ENCODE assay signal across 13 mouse cellular contexts in the genomic region with DNA sequence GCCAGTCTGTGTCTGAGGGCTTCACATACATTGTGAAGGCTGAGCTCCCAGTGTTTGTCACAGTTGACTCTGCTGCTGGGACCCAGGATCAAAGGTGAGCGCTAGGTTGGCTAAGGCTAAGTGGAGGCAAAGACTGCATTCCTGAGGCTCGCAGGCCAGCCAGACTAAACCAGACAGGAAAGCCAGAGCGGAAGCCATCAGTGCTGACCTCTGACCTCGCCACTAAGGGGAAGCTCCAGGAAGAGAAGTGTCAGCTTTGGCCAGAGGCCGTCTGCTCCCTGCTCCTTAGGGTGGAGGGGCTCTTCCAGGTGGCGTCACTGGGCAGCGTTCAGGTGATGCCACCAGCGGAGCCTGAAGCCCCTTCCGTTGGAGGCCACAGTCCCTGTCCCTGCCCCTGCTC. TPM values are rescaled to one million over a fixed set of nuclear protein-coding genes. Genes with fewer than 3 reads are reported as not detected.
DNase-seq lines count a peak whose midpoint lies in the region; ATAC-seq lines count a peak whose summit lies in the region.
"Had no signal": no experiment of that assay in that cellular context is flagged by ENCODE, and none has a peak within 500 bp of the region (broad histone marks: within the 10 kb centered on the region; RNA-seq: fewer than 3 reads in every experiment).

No protein-coding gene starts in this region.

- H3K9me3 ChIP-seq in heart, embryonic 11.5 days (replicated peaks; ENCODE audit: control insufficient read depth, low read length), result no peaks in the 10 kb centered on the region
- H3K9me3 ChIP-seq in neural tube, embryonic 15.5 days (replicated peaks), result no peaks in the 10 kb centered on the region

- no peak overlapping the region for H3K4me3 ChIP-seq in heart, embryonic 11.5 days (ENCODE audit: low read depth, low read length)
- H3K4me3 ChIP-seq in neural tube, embryonic 15.5 days (replicated peaks), result no peak overlapping the region

- WGBS in heart, embryonic 11.5 days (ENCODE audit: insufficient replicate concordance), result 53% methylated on average over 9 of the region's 9 CpGs
- WGBS in neural tube, embryonic 15.5 days, result 79% methylated on average over 9 of the region's 9 CpGs

- intact Hi-C loops in heart, postnatal 14 days (cut with DNase I), result no loop called here

- 0 out of 2 replicates have a peak overlapping the region, but pooled peaks have one; percentile 7 for H3K27ac ChIP-seq in heart, embryonic 11.5 days (ENCODE audit: low read depth, low read length)
- H3K27ac ChIP-seq in neural tube, embryonic 15.5 days (replicated peaks), result no peak overlapping the region

- peaks cover 21% of the 10 kb centered on the region for H3K4me1 ChIP-seq in heart, embryonic 11.5 days (ENCODE audit: control insufficient read depth, insufficient read depth, low read length)
- H3K4me1 ChIP-seq in neural tube, embryonic 15.5 days, result peaks cover 6% of the 10 kb centered on the region

- no peak for DNase-seq in heart, postnatal 14 days
- peak; percentile 49 for DNase-seq in neural tube, embryonic 10.5 days (ENCODE audit: extremely low spot score, low spot score)
- peak; percentile 81 for DNase-seq in kidney, postnatal 14 days
- no peak for DNase-seq in urinary bladder, adult 18-20 months (ENCODE audit: low spot score in 2 of 2)
- no peak for DNase-seq in retina, postnatal 1 day
- no peak for DNase-seq in cerebellum, adult 9-11 months
- DNase-seq: cerebellum, adult 8-10 months; gastrocnemius, postnatal 14 days; heart, postnatal 10 days had no signal

- peaks cover 73% of the 10 kb centered on the region for H3K36me3 ChIP-seq in heart, embryonic 11.5 days (ENCODE audit: control insufficient read depth, insufficient read depth, low read length)
- H3K36me3 ChIP-seq in neural tube, embryonic 15.5 days, result peaks cover 89% of the 10 kb centered on the region

- H3K4me2 ChIP-seq in heart, embryonic 11.5 days, result no peak overlapping the region
- no peak overlapping the region for H3K4me2 ChIP-seq in neural tube, embryonic 15.5 days

- H3K27me3 ChIP-seq in heart, embryonic 11.5 days (ENCODE audit: control insufficient read depth, insufficient read depth, low read length), result no peaks in the 10 kb centered on the region
- H3K27me3 ChIP-seq in neural tube, embryonic 15.5 days (replicated peaks), result no peaks in the 10 kb centered on the region
- H3K27me3 ChIP-seq: Patski had no signal

- H3K9ac ChIP-seq in heart, embryonic 11.5 days (ENCODE audit: low read depth, low read length), result no peak overlapping the region
- no peak overlapping the region for H3K9ac ChIP-seq in neural tube, embryonic 15.5 days (replicated peaks)

- no peak for ATAC-seq in heart, embryonic 11.5 days (replicated peaks; ENCODE audit: insufficient number of reproducible peaks, low FRiP score, low TSS enrichment)
- ATAC-seq in neural tube, embryonic 15.5 days (ENCODE audit: low FRiP score), result no peak
- ATAC-seq: CD4-positive, CD25-positive, alpha-beta regulatory T cell, adult 4 months had no signal

RNA-seq across cellular contexts. Expression of a gene that starts 13.3 kb away (rescaled TPM):
- 81.8 and 82.7 TPM in 2 replicates for polyA plus RNA-seq in heart, embryonic 11.5 days (2014; fragmentation: Nextera tagmentation; extraction: Ambion mirVana)
- total RNA-seq in heart, postnatal 14 days (2021), result 1 to 10 TPM; 3.2 to 6.4 TPM
- 15.9 and 38.9 TPM in 2 replicates for polyA plus RNA-seq in neural tube, embryonic 15.5 days (2015; fragmentation: Nextera tagmentation; extraction: Ambion mirVana)

Comparison
In these comparisons a context has a peak if more than half of its experiments do, and no peak if none do; other contexts are left out.
1. DNase-seq: peak in neural tube, embryonic 10.5 days (single experiment) and kidney, postnatal 14 days (single experiment); none in heart, postnatal 14 days (0 of 2), urinary bladder, adult 18-20 months (0 of 2), retina, postnatal 1 day (single experiment) and cerebellum, adult 9-11 months (single experiment).